Mouse (Mus musculus): Measurements from ENCODE around the gene Vangl2.

- TF ChIP-seq CTCF (IDR thresholded peaks at IDR 0.05; ENCODE audit: borderline replicate concordance, insufficient read depth, low read depth, low read length) (no peak), POLR2A (IDR thresholded peaks at IDR 0.05; ENCODE audit: borderline replicate concordance, insufficient read depth, low read length) (no peak)
Observed at GRCm38 (mm10) chr1:171966054-171966790, 62.0 kb downstream of the Vangl2 start.

Data from cerebellum, adult 2 months (tissue).